Mouse (Mus musculus) left cerebral cortex, adult 18-20 months (tissue): ENCODE results near the gene Zfp526. TPM values are rescaled to one million over a fixed set of nuclear protein-coding genes. Genes with fewer than 3 reads are reported as not detected.

Experiments
- DNase-seq, 2 experiments: peaks; one replicate each; pipeline ENCODE4 v3.0.0; 2021 to 2022; ENCODE audit warnings: low spot score in 2 of 2, mixed read lengths in 1 of 2
- total RNA-seq, 2 experiments: library from RNA; stranded (reverse); gene quantifications; 2 replicates each; pipeline ENCODE4 v1.2.3; 2021

The Zfp526 gene
- total RNA-seq, 2 experiments from 2014 or later: 10.6 to 11.4 TPM

GRCm38 (mm10) chr7:25209161-25209622, 12.0 kb upstream of the Zfp526 start:
- no peak for DNase-seq

DNA sequence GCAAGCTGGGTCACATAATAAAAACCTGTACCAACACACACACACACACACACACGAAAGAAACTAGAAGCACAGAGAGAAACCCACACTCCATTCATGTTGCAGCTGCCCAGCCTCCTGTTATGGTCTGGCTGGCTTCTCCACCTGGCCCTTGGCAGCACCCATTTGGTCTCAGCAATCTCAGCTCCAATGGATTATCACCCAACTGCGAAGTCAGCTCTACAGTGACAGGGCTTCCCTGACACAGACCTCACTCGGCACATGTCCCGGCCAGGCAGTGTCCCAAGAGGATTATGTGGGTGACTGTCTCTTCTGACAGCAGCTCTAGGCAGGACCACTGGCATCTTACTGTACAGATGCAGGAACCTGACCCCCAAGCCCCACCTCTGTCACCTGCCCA, 10.7 kb upstream of the Zfp526 start:
- no peak for DNase-seq

GRCm38 (mm10) chr7:25213099-25213498, 8.1 kb upstream of the Zfp526 start:
- no peak for DNase-seq

- DNase-seq: no peak
Observed at GRCm38 (mm10) chr7:25214172-25214571, 7.1 kb upstream of the Zfp526 start.

DNA sequence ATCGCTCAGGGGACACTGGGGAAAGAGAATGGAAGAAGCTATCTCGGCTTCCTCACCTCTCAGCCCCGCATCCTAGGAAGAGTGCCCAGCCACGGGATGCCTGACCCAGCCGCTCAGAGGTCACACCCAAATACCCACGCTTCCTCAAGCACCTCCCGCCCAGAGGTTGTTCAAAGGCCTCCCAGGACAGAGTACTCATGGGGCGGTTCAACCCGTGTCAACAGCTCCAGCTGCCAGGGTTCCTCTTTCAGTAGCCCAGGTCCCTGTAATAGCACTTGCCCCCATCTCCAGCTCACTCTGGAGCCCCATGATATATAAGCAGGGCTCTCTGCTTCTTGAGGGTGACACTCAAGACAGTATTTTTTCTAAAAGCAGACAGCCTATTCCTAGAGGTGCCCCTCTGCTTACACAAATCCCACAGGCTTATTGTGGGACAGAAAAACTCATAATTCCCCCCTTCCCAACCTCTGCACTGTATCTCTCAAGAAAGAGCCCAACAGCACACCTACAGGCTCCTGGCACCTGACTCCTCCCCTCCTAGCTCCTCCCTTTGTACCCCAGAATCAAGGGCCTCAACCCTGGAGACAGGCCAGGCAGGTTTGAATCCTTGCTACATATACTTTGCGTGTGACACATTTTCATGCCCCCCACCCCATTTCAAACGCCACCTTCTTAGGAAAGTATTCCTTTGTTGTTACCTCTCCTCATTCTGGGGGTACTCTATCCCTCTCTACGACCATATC, 3.4 kb upstream of the Zfp526 start:
- DNase-seq: no peak

- DNase-seq: peak; percentile 30 to 39
Observed at GRCm38 (mm10) chr7:25218705-25219415, 2.4 kb upstream of the Zfp526 start.

DNA sequence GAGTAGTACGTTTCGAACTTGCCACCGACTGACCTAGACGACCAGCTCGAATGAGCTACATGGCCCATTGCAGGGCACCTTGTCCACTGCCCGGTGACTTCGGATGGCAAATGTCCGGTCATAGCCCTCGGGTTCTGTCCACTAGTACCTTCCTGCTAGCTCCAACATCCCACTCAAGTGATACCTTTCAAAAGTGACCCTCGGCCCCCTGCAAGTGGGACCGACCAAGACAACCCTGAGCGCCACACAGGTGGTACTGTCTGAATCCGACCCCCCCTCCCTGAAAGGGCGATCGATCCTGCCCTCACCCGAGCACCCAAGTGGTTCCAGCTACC, 1.8 kb upstream of the Zfp526 start:
- no peak for DNase-seq

GRCm38 (mm10) chr7:25219756-25220456, 1.3 kb upstream of the Zfp526 start:
- DNase-seq: peak; percentile 93 to 96

- no peak for DNase-seq
Observed at GRCm38 (mm10) chr7:25220457-25221101, 646 bp upstream of the Zfp526 start, which contains the start of gene Dedd2. TSS of gene Dedd2 (minus strand) at chr7:25220615.

DNA sequence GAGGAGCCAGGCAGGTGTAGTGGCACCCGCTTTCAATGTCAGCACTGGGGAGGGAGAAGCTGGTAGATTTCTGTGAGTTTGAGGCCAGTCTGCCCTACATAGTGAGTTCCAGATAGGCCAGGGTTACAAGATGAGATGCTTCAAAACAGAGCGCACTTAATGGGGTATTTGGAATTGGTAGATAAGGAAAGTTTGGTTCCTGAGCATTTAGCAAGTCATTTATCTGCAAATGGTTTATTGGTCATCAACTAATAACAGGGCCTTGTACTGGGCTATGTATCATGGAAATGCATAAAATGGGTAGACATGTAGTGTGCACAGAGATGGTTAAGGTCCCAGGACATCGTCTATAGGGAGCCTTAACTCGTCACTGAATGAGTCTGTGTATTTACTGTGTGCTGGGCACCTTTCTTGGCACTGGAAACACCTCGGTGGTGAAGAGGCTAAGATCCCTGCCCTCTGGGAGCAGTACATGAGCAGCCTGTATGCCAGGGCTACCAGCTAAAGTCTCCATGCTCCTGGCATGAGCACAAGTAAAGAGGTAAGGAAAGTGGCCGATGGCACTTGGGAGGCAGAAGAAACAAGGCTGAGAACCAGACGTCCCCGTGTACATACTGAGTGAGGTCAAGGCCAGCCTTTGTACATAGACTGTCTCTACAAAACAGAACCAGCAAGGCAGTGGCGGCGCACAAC, 1.2 kb downstream of the Zfp526 start:
- no peak for DNase-seq

GRCm38 (mm10) chr7:25227523-25228300, 6.5 kb downstream of the Zfp526 start:
- no peak for DNase-seq

DNA sequence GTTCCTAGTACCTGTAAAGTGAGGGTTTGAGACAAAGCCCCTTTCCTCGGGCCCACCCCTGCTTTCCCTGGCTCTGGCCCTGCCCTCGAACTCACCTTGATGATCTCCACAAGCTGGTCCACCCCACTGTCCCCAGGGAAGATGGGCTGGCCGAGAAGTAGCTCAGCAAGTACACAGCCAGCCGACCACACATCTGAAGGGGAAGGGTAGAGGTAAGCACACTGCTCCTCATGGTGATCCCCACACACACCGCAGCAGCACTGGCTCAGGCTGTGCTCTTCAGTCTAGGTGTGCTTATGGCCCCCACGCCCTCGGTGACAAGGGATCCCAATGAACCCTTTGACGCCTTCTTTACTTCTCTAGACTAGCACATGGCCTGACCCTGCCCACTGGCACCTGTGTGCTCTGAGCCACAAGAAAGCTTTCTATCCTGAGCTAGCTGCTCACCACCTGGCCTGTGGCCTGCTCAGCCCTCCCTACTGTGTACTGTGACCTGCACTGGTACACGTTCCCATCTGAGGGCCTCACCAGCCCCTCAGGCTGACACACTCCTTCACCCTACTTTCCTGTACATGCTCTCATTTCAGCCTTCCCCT, 9.6 kb downstream of the Zfp526 start:
- DNase-seq: no peak

DNA sequence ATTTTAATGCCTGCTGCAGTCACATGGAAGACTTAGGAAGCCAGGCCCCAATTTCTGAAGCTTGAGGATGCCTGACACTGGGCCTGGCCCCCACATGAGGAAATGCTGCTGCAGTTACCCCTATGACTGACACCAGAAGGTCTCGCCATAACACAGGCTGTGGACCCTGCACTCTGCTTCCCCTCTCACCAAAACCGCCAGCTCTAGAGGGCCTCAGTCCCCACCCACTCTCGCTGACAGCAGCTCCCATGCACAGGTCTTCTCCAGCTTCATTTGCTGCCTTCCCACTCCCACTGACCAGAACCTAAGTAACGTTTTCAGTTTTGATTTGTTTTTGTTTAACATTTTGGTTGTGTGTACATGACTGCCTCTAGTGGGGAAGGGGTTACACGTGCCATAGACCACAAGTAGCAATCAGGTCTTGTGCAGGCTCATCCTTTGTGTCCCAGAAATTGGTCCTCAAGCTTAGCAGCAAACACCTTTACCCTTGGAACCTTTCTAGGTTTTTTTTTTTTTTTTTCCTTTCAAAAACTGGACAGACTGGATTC, 10.9 kb downstream of the Zfp526 start:
- DNase-seq: no peak

- DNase-seq: no peak
Observed at GRCm38 (mm10) chr7:25233061-25233460, 11.8 kb downstream of the Zfp526 start.

DNA sequence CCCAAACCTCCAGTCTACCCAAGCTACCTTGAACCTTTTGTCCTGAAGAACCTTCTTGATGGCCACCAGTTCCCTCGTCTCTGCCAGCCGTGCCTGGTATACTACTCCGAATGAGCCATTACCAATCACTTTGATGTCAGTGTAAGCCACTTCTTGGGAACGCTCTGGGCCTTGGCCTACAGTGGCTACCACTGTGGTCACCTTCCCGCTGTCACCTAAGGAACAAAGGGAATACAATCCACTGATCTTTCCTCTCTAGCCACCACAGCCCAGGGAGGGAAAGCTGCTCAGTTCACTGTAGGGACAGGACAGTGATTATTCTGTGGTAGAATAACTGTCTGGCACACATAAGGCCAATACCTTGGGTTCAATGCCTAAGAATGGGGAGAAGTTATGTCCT, 14.3 kb downstream of the Zfp526 start:
- DNase-seq: no peak

DNA sequence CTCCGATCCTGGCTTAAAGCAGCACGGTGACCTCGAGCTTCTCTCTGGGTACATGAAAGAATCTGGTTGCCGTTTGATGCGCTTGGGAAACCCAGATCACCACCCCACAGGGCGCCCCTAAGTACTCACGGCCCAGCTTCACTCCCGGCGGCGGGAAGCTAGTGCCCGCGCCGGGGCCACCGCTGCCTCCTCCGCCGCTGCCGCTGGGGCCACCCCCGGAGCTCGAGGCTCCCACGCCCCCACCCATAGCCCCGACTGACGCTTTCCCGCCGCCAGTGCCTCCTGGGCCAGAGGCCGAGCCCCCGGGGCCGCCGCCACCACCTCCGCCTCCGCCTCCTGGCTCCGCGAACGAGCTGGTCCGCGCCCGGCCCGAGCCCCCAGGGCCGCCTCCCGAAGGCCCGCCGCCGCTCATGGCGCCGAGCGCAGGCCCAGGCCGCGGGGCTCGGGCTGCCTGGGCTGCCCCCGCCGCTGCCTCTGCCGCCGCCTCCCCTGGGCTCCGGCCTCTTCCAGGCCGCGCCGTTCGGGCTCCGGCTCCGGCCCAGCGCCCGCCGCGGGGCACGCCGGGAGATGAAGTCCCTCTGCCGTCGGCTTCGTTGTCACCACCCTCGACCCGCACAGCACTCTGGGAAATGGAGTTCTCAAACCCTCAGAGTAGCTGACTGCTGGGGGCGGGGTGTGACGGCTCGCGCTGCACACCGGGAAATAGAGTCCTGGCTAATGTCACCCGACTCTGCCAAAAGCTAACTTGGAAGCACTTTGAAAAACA, 16.2 kb downstream of the Zfp526 start, which contains the start of gene Gsk3a:
Gene Gsk3a, minus strand, starts transcription at position 603 of the 766 bp plus-strand sequence.
- DNase-seq: peak; percentile 99

GRCm38 (mm10) chr7:25238015-25238706, 16.9 kb downstream of the Zfp526 start:
- DNase-seq: peak; percentile 92 to 96
